Mouse (Mus musculus) liver, adult 10 weeks (tissue): ENCODE results near the gene Umod. TPM values are rescaled to one million over a fixed set of nuclear protein-coding genes. Genes with fewer than 3 reads are reported as not detected.

Experiments used
- polyA plus RNA-seq: library from polyadenylated mRNA; stranded (reverse); fragments of 350-450 nt; fragmentation: Illumina TruSeq; extraction: RNeasy Lipid Tissue Mini Kit (QIAGEN cat#74804); gene quantifications from one replicate; pipeline ENCODE4 v1.2.3, GENCODE M21; 2014; ENCODE audit warnings: low read depth, low replicate concordance

Gene Umod
- polyA plus RNA-seq, result 0.34 TPM

DNA sequence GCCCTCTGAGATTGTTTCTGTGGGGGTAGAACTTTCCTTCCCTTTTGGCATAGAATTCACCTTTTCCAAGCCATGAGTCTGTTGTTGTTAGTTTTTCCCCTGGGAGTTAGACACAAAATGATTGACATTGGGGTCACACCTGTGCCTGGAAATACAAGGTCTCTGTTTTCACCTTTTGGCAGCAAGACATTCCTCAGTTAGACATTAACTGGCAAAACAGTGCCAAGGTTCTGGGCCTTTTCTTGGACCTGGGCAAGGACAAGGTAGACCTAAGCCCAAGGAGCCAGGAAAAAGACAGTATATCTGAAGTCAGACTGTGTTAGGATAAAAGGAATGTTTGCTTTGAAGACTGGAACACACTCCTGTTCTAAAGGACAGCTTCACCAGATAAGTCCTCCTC, at the start of gene Umod:
Gene Umod, minus strand, starts transcription at position 27 of the 400 bp plus-strand sequence.

DNA sequence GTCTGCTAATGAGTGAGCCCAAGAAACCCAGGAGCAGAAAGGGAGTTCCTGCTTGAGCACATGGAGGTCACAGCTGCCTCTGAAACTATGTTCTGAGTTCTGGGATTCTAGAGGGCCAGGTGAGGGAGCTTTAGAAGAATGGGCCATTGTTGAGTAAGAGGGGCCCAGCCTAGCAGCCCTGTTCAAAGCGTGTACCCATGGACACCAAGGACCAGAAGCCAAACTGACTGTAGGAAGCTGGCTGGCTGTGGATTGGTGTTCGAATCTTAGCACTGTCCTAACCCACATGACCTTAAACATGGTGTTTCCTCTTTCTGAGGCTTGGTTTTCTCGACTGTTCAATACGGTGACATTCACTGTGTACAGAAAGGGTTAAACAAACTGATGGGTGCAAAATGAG, 44.3 kb upstream of the Umod start, which contains the start of gene Pdilt:
Gene Pdilt, minus strand, starts transcription at position 101 of the 400 bp plus-strand sequence.

DNA sequence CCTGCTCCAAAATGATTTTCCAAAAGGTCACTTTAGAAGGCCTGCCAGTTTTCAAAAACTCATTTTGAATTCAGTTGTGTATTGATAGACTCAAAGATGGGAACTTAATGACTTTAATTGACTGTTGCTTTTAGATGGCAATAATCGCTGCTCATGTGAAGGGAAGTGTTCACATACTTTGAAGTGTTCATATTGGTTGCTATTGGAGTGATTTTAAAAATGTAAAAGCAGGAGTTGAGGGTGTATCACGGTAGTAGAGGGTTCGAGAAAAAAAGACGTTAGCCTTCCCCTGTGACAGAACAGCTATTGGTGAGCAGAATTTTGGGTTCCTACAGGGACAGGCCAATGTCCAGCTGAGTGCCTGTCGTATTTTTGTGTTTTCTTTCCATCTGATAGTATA, 40.1 kb upstream of the Umod start, which contains the start of gene Acsm5:
Gene Acsm5, plus strand, starts transcription at position 301 of the 400 bp plus-strand sequence.

DNA sequence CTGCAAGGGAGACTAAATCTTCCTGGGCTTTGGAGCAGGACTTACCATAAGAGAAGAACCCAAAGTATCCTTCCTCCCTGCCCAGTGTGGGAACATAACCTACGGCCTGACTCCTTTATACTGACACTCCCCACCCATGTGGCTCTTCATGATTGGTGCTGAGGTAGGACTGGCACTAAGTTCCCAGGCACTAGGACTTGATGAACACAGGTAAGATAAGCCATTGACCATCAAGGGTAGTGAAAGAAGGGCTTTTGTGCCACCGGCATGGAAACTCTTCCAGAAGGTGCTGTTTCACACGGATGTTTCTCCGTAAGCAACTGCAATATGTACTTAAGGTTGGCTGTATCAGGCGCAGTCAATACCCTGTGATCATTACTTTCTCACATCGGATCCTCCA, 19.9 kb downstream of the Umod start, which contains the start of gene Gp2:
Gene Gp2, minus strand, starts transcription at position 101 of the 400 bp plus-strand sequence.

Other genes starting within 250 kb of the Umod start
- not detected for gene Gp2, start 20.0 kb downstream of the Umod start, polyA plus RNA-seq
- gene Acsm5, start 40.2 kb upstream of the Umod start, polyA plus RNA-seq, result 90.2 TPM
- gene Pdilt, start 44.2 kb upstream of the Umod start, polyA plus RNA-seq, result 16.6 TPM
- 1.5 TPM for gene Acsm2, start 75.1 kb upstream of the Umod start, polyA plus RNA-seq
- 208 TPM for gene Acsm1, start 127.7 kb upstream of the Umod start, polyA plus RNA-seq
- not detected for gene Acsm4, start 210.7 kb upstream of the Umod start, polyA plus RNA-seq
- 20.1 TPM for gene Thumpd1, start 241.5 kb upstream of the Umod start, polyA plus RNA-seq